Mouse (Mus musculus) ES-E14 (cell line): ENCODE data around the gene Mdfi.

ENCODE experiments used
- CHD2 ChIP-seq: IDR thresholded peaks from 2 replicates; pipeline ENCODE4 v1.6.1; 2014; ENCODE audit warnings: mild to moderate bottlenecking, low read depth, low read length, inconsistent platforms
- HCFC1 ChIP-seq: IDR thresholded peaks from 2 replicates; pipeline ENCODE4 v1.6.1; 2012; ENCODE audit warnings: low read length, inconsistent platforms, borderline replicate concordance; ENCODE audit not compliant: insufficient read depth
- MAFK ChIP-seq: IDR thresholded peaks from 2 replicates; pipeline ENCODE4 v1.6.1; 2014; ENCODE audit warnings: mild to moderate bottlenecking, low read depth, low read length, inconsistent platforms; ENCODE audit not compliant: insufficient read depth
- ZNF384 ChIP-seq: IDR thresholded peaks from 2 replicates; pipeline ENCODE4 v1.6.1; 2012; ENCODE audit warnings: low read depth, low read length, inconsistent platforms

- TF ChIP-seq MAFK = no peak
- TF ChIP-seq CHD2 = no peak
- TF ChIP-seq HCFC1 = no peak
- no peak for TF ChIP-seq ZNF384
These were observed 28.9 kb upstream of the Mdfi start for GRCm38 (mm10) chr17:47863437-47863836.
